Mouse (Mus musculus): ENCODE results near the gene Olfr1199. TPM values are rescaled to one million over a fixed set of nuclear protein-coding genes. Genes with fewer than 3 reads are reported as not detected.

Gene Olfr1199
- not detected in 2 replicates for polyA plus RNA-seq (2015; fragmentation: Nextera tagmentation; extraction: Ambion mirVana)

GRCm38 (mm10) chr2:88760369-88760768 lies at the start of gene Olfr1199:
Gene Olfr1199 (minus strand): TSS chr2:88760469.
- Histone ChIP-seq H3K4me2 (no peak within 1 kb of the TSS), H3K9ac (no peak within 1 kb of the TSS), H3K9me3 (no peaks in the 10 kb centered on the region), H3K27me3 (replicated peaks) (no peaks in the 10 kb centered on the region), H3K36me3 (replicated peaks) (no peaks in the 10 kb centered on the region), H3K4me1 (no peaks in the 10 kb centered on the region), H3K27ac (no peak within 1 kb of the TSS), H3K4me3 (no peak within 1 kb of the TSS)
- ATAC-seq (replicated peaks) = no peak
- 97% methylated on average over 2 of the region's 2 CpGs for WGBS

- Histone ChIP-seq H3K27me3 (replicated peaks) (no peaks in the 10 kb centered on the region), H3K4me3 (no peak within 1 kb of the TSS), H3K4me1 (no peaks in the 10 kb centered on the region), H3K27ac (no peak within 1 kb of the TSS), H3K36me3 (replicated peaks) (no peaks in the 10 kb centered on the region), H3K4me2 (no peak within 1 kb of the TSS), H3K9me3 (no peaks in the 10 kb centered on the region), H3K9ac (no peak within 1 kb of the TSS)
- 86% methylated on average over 6 of the region's 6 CpGs for WGBS
- ATAC-seq (replicated peaks) = no peak
Measured at GRCm38 (mm10) chr2:88792736-88793135, 32.5 kb upstream of the Olfr1199 start, which contains the start of gene Olfr1201. Gene Olfr1201 (plus strand): TSS chr2:88793036.

GRCm38 (mm10) chr2:88770388-88770787 lies 10.1 kb upstream of the Olfr1199 start, which contains the start of gene Olfr1200:
Gene Olfr1200 (minus strand): TSS chr2:88770488.
- H3K9me3 ChIP-seq = no peaks in the 10 kb centered on the region
- 82% methylated on average over 2 of the region's 2 CpGs for WGBS

GRCm38 (mm10) chr2:88751270-88751669 lies 9.0 kb downstream of the Olfr1199 start, which contains the start of gene Olfr1198:
Gene Olfr1198 (minus strand): TSS chr2:88751370.
- H3K9ac ChIP-seq = no peak within 1 kb of the TSS
- H3K36me3 ChIP-seq (replicated peaks) = no peaks in the 10 kb centered on the region
- H3K4me3 ChIP-seq = no peak within 1 kb of the TSS
- no peaks in the 10 kb centered on the region for H3K4me1 ChIP-seq
- no peaks in the 10 kb centered on the region for H3K9me3 ChIP-seq
- no peak for ATAC-seq (replicated peaks)
- H3K4me2 ChIP-seq = no peak within 1 kb of the TSS
- H3K27ac ChIP-seq = no peak within 1 kb of the TSS
- H3K27me3 ChIP-seq (replicated peaks) = no peaks in the 10 kb centered on the region
- WGBS = 91% methylated on average over 2 of the region's 2 CpGs

More at GRCm38 (mm10) chr2:88770388-88770787, 10.1 kb upstream of the Olfr1199 start, which contains the start of gene Olfr1200:
- Histone ChIP-seq H3K4me3 (no peak within 1 kb of the TSS), H3K4me2 (no peak within 1 kb of the TSS), H3K36me3 (replicated peaks) (no peaks in the 10 kb centered on the region), H3K27me3 (replicated peaks) (no peaks in the 10 kb centered on the region), H3K9ac (no peak within 1 kb of the TSS), H3K27ac (no peak within 1 kb of the TSS), H3K4me1 (no peaks in the 10 kb centered on the region)
- no peak for ATAC-seq (replicated peaks)

- no peak for ATAC-seq (replicated peaks)
- Histone ChIP-seq H3K27ac (no peak overlapping the region), H3K9me3 (no peaks in the 10 kb centered on the region), H3K36me3 (replicated peaks) (no peaks in the 10 kb centered on the region), H3K4me1 (no peaks in the 10 kb centered on the region), H3K27me3 (replicated peaks) (no peaks in the 10 kb centered on the region), H3K4me3 (no peak overlapping the region), H3K9ac (no peak overlapping the region), H3K4me2 (no peak overlapping the region)
- WGBS = 74% methylated on average over 3 of the region's 3 CpGs
Measured at GRCm38 (mm10) chr2:88743379-88743778, 16.9 kb downstream of the Olfr1199 start.

- H3K27ac ChIP-seq = no peak within 1 kb of the TSS
- H3K9me3 ChIP-seq = no peaks in the 10 kb centered on the region
- no peaks in the 10 kb centered on the region for H3K36me3 ChIP-seq (replicated peaks)
- no peak within 1 kb of the TSS for H3K4me3 ChIP-seq
- H3K4me1 ChIP-seq = no peaks in the 10 kb centered on the region
- WGBS = 83% methylated on average over 1 of the region's 1 CpGs
- no peak within 1 kb of the TSS for H3K9ac ChIP-seq
- no peak within 1 kb of the TSS for H3K4me2 ChIP-seq
- H3K27me3 ChIP-seq (replicated peaks) = no peaks in the 10 kb centered on the region
- ATAC-seq (replicated peaks) = no peak
Measured at GRCm38 (mm10) chr2:88732266-88732665, 28.0 kb downstream of the Olfr1199 start, which contains the start of gene Olfr1197. Gene Olfr1197 (minus strand): TSS chr2:88732366.

GRCm38 (mm10) chr2:88704497-88704896 lies 55.8 kb downstream of the Olfr1199 start, which contains the start of gene Olfr1196:
Gene Olfr1196 (minus strand): TSS chr2:88704597.
- no peaks in the 10 kb centered on the region for H3K36me3 ChIP-seq (replicated peaks)
- H3K4me3 ChIP-seq = no peak within 1 kb of the TSS
- H3K4me1 ChIP-seq = no peaks in the 10 kb centered on the region
- no peak within 1 kb of the TSS for H3K27ac ChIP-seq
- 80% methylated on average over 2 of the region's 2 CpGs for WGBS
- ATAC-seq (replicated peaks) = no peak
- no peak within 1 kb of the TSS for H3K4me2 ChIP-seq
- no peaks in the 10 kb centered on the region for H3K9me3 ChIP-seq
- H3K9ac ChIP-seq = no peak within 1 kb of the TSS
- no peaks in the 10 kb centered on the region for H3K27me3 ChIP-seq (replicated peaks)

Other genes starting within 250 kb of the Olfr1199 start
- not detected in 2 replicates for gene Olfr1186, start 241.9 kb downstream of the Olfr1199 start, polyA plus RNA-seq (2015; fragmentation: Nextera tagmentation; extraction: Ambion mirVana)
- not detected in 2 replicates for gene Olfr1188, start 203.5 kb downstream of the Olfr1199 start, polyA plus RNA-seq (2015; fragmentation: Nextera tagmentation; extraction: Ambion mirVana)
- gene Olfr1189, start 174.0 kb downstream of the Olfr1199 start, polyA plus RNA-seq (2015; fragmentation: Nextera tagmentation; extraction: Ambion mirVana) = not detected in 2 replicates
- not detected in 2 replicates for gene Olfr1191-ps1, start 119.9 kb downstream of the Olfr1199 start, polyA plus RNA-seq (2015; fragmentation: Nextera tagmentation; extraction: Ambion mirVana)
- gene Olfr1192-ps1, start 112.0 kb downstream of the Olfr1199 start, polyA plus RNA-seq (2015; fragmentation: Nextera tagmentation; extraction: Ambion mirVana) = not detected in 2 replicates
- gene Olfr1193, start 84.8 kb downstream of the Olfr1199 start, polyA plus RNA-seq (2015; fragmentation: Nextera tagmentation; extraction: Ambion mirVana) = not detected in 2 replicates
- not detected in 2 replicates for gene Olfr1195, start 71.3 kb downstream of the Olfr1199 start, polyA plus RNA-seq (2015; fragmentation: Nextera tagmentation; extraction: Ambion mirVana)
- gene Olfr1196, start 55.9 kb downstream of the Olfr1199 start, polyA plus RNA-seq (2015; fragmentation: Nextera tagmentation; extraction: Ambion mirVana) = not detected in 2 replicates
- gene Olfr1197, start 28.1 kb downstream of the Olfr1199 start, polyA plus RNA-seq (2015; fragmentation: Nextera tagmentation; extraction: Ambion mirVana) = not detected in 2 replicates
- not detected in 2 replicates for gene Olfr1198, start 9.1 kb downstream of the Olfr1199 start, polyA plus RNA-seq (2015; fragmentation: Nextera tagmentation; extraction: Ambion mirVana)
- gene Olfr1200, start 10.0 kb upstream of the Olfr1199 start, polyA plus RNA-seq (2015; fragmentation: Nextera tagmentation; extraction: Ambion mirVana) = not detected in 2 replicates
- gene Olfr1201, start 32.6 kb upstream of the Olfr1199 start, polyA plus RNA-seq (2015; fragmentation: Nextera tagmentation; extraction: Ambion mirVana) = not detected in 2 replicates
- not detected in 2 replicates for gene Olfr1202, start 54.0 kb upstream of the Olfr1199 start, polyA plus RNA-seq (2015; fragmentation: Nextera tagmentation; extraction: Ambion mirVana)
- not detected in 2 replicates for gene Olfr1205, start 69.3 kb upstream of the Olfr1199 start, polyA plus RNA-seq (2015; fragmentation: Nextera tagmentation; extraction: Ambion mirVana)
- gene Olfr1204, start 88.8 kb upstream of the Olfr1199 start, polyA plus RNA-seq (2015; fragmentation: Nextera tagmentation; extraction: Ambion mirVana) = not detected in 2 replicates
- not detected in 2 replicates for gene Olfr1206, start 102.8 kb upstream of the Olfr1199 start, polyA plus RNA-seq (2015; fragmentation: Nextera tagmentation; extraction: Ambion mirVana)
- gene Olfr1208, start 141.8 kb upstream of the Olfr1199 start, polyA plus RNA-seq (2015; fragmentation: Nextera tagmentation; extraction: Ambion mirVana) = not detected in 2 replicates
- not detected in 2 replicates for gene Olfr1209, start 154.7 kb upstream of the Olfr1199 start, polyA plus RNA-seq (2015; fragmentation: Nextera tagmentation; extraction: Ambion mirVana)
- gene Olfr1211, start 177.6 kb upstream of the Olfr1199 start, polyA plus RNA-seq (2015; fragmentation: Nextera tagmentation; extraction: Ambion mirVana) = not detected in 2 replicates
- gene Olfr1212, start 193.5 kb upstream of the Olfr1199 start, polyA plus RNA-seq (2015; fragmentation: Nextera tagmentation; extraction: Ambion mirVana) = not detected in 2 replicates
- gene Gm13762, start 219.8 kb upstream of the Olfr1199 start, polyA plus RNA-seq (2015; fragmentation: Nextera tagmentation; extraction: Ambion mirVana) = not detected in 2 replicates
- not detected in 2 replicates for gene Olfr1214, start 232.2 kb upstream of the Olfr1199 start, polyA plus RNA-seq (2015; fragmentation: Nextera tagmentation; extraction: Ambion mirVana)
- gene Olfr1215, start 246.5 kb upstream of the Olfr1199 start, polyA plus RNA-seq (2015; fragmentation: Nextera tagmentation; extraction: Ambion mirVana) = not detected in 2 replicates